Mouse (Mus musculus): ENCODE results near the gene Knop1.

DNA sequence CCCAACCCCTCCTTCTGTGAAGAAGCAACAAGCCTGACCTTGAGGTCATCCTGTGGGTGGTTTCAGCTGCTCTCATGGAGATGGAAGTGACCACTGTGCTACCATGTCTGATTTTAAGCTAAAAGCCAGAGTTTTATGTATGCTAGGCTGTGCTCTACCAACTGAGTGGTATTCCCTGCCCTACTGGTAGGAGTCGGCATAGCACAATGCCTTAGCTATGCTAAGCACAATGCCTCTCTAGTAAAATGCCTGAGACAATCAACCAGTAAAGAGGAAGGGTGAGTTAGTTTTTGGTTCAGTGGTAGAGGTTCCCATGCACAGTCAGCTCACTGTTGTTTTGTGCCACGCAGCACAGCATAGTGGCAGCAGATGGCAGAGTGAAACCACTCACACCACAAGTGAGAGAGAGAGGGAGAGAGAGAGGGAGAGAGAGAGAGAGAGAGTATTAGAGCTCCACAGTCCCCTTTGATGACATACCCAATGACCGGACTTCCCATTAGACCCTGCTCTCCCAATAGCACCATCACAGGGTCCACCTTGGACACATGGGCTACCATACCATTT is 23.5 kb upstream of the Knop1 start:
- TF ChIP-seq POLR2A (IDR thresholded peaks at IDR 0.05; ENCODE audit: low read depth, low read length): no peak
- TF ChIP-seq CTCF (IDR thresholded peaks at IDR 0.05; ENCODE audit: extremely low read depth, insufficient read depth, insufficient read length, insufficient replicate concordance): no peak

Measured in spleen, adult 2 months (tissue).